Mouse (Mus musculus): ENCODE measurements around the gene Sall1. TPM values are rescaled to one million over a fixed set of nuclear protein-coding genes. Genes with fewer than 3 reads are reported as not detected.

The Sall1 gene
- total RNA-seq (2021), result 10 to 100 TPM; 13.6 to 14.6 TPM

DNA sequence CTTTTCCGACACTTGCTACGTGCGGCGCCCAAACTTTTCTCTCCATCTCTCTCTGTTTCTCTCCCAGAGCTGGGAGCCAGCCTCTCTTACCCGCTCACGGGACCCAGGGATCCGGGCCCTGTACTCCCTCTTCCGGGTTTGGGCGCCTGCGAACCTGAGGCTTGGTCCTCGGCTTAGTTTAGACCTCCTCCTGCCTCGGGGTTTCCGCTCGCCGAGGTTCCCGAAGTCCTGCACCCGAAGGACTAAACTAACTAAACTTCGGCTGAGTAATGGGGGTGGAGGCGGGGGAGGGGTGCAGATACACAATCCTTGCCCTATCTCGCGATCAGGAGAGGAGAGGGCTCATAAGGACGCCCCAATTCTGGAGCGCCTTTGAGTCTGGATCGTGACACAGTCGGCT, at the start of gene Sall1:
Sall1 (minus strand) TSS at position 223 of the 400 bp plus-strand sequence.
- DNase-seq (ENCODE audit: extremely low spot score in 1 of 2, low spot score in 1 of 2), result peak in 1 of 2 experiments; percentile 24

DNA sequence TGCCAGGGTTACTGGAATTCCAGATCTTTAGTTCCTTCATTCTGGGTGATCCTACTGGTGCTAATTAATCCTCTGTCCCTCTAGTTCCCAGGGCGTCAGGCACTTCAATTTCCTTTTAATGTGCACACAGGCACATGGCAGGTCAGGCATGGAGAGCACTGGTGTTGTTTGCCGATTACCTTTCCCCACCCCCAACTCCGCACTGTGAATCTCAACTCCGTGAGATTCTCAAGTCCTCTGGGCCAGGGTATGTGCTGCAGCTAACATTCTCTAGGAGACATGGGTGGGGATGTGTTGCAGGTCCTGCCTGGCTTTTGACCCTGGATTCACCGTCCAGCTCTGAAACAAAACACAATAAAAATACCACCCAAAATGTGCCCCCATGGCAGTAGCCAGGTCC, 46.0 kb upstream of the Sall1 start:
- DNase-seq (ENCODE audit: extremely low spot score in 1 of 2, low spot score in 1 of 2), result no peak

DNA sequence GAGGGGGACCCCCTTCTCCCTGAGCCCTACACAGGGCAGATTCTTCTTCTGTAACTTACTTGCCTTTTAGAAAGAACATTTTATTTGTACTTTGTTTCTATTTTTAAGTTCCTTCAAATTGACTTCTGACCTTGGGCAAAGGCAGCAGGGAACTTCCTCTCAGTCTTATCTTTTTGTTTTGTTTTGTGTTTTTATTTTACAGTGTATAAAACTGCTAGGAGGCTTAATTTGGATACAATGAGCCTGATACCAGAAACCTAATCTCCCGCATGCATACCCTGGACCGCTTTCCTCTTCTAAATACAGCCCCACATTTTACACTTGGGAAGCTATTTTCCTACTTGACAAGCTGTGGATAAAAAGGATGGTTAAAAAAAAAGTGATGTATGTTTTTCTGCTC, 35.2 kb upstream of the Sall1 start:
- DNase-seq (ENCODE audit: extremely low spot score in 1 of 2, low spot score in 1 of 2), result no peak

DNA sequence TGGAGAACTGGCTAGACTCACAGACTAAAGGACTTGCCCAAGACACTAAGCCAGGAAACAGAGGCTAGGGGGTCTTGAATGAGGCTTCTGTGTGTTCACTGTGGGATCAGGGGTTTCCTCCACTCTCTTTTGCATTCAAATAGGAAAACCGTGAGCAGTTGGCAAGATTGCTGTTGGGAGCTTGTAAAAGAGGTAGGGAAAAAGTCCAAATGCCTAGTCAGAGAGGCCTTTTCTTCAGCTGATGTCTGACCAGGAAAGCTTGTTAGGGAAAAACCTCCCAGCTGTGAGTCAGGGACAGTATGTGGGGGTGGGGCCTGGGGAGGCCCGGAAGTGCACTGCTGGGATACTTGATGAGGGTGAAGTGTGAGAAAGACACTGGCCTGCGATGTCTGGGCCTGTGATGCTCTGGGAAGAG, 29.0 kb upstream of the Sall1 start:
- no peak for DNase-seq (ENCODE audit: extremely low spot score in 1 of 2, low spot score in 1 of 2)

DNA sequence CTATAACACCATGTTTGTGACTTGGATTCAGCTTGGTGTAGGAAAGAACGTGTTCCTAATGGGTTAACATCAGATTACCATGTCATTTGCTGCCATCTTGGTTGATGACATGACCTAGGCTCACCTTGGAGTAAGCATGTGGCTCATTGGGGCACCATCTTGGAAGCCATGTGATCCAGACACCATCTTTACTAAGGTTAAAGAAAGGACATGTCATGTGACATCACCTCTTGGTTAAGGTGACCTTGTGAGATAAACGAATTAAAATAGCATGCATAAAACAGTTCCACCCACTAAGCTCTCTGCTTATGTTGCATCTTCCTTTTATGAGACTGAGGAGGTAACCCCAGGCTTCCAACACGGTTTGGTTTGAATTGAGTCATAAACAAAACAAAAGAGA, 23.5 kb upstream of the Sall1 start:
- no peak for DNase-seq (ENCODE audit: extremely low spot score in 1 of 2, low spot score in 1 of 2)

DNA sequence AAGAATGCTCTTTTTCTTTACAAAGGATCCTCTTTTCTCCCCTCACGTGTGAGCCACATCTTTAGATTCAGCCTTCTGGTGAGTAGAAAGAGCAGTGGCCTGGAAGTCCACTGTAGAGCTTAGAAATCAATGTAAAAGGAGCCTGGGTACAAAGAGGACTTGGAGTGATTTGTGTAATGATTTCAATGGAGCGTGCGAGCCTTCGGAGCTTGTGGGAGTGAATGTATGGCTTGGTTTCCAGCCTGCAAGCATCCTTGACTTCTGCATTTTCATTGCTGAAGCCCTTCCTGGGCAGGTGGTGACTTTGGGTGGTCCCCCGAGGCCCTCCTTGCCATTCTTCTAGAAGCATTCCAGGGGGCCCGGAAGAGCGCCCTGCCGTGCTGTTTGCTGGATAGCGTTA, 20.1 kb upstream of the Sall1 start:
- no peak for DNase-seq (ENCODE audit: extremely low spot score in 1 of 2, low spot score in 1 of 2)

DNA sequence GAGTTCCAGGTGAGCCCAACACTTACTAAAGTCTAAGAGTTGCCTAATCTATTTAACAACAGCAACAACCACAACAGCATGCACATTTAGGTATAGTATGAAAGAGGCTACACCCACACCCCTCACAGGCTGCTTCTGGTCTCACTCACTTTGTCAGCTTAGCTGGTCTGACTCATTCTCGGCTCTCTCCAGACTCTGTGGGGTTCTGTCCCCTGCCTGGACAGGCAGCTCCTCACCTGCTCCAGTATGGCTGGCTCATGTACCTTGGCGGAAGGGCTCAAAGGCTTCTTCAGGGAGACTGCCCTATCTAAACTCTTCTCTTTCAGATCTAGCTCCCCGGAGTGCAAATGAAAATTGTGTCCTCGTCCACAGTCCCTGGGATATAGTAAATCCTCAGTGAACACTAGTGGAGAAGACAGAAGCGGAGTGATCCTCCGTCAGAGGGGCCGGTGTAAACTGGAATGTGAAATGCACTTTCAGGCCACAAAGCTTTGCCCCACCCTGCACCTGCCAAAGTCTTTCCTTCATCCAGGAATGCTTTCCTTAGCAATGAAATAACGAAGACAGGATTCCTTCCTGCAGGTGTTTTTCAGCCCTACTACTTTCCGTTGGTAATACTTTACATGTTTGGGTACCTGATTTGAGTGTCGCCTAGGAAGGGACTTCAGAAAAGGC, 19.5 kb upstream of the Sall1 start:
- no peak for DNase-seq (ENCODE audit: extremely low spot score in 1 of 2, low spot score in 1 of 2)

DNA sequence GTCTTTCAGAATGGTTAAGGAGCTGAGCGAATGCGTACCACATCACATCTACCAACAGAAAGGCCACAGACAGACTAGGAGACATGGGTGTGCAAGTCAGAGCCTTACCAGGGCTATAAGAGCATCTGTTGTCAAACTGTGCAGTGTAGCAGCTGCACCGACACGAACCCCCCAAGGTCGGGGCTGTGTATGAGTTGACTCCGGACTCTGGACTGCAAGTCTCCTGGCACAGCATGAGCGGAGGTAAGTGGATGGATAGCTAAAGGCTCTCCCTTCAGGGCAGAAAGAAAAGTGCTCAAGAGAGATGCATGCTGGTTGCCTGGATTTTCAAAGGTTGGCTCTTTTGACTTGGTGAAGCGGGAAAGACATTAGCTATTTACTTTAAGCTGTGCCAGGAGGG, 16.8 kb upstream of the Sall1 start:
- DNase-seq (ENCODE audit: extremely low spot score in 1 of 2, low spot score in 1 of 2), result no peak

DNA sequence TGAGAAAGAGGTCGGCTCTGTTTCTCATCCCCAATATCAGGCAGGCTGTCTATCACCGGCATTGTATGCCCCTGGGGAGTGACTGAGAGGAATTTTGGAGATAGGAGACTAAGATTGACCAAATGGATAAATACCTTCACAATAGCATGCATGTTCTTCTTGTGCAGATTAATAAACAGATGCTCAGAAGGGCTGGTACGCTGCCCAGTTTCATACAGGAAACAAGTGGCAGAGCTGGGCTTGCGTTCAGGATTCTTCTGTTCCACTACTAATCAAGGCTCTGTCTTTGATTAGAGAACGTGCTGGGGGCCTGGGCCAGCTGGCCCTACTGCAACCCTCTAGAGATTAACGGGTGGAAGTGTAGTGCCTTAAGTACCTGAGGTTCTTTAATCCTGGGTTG, 15.5 kb upstream of the Sall1 start:
- no peak for DNase-seq (ENCODE audit: extremely low spot score in 1 of 2, low spot score in 1 of 2)

DNA sequence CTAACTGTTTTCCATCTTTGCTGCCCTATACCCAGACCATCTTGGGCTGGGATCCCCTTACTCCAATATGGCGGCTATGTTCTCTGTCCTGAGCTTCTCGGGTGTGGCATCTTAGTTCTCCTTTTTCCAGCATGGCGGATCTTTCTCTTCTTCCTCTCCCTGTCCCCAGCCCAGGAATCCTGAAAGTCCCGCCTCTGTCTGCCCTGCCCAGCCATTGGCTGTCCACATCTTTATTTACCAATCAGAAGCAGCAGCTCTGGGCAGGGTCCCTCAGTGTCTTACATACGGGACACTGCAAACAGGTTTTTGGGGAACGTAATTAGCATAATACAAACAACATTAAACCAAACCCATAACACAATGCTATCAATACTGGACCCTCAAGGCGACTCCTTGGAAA, 8.9 kb upstream of the Sall1 start:
- no peak for DNase-seq (ENCODE audit: extremely low spot score in 1 of 2, low spot score in 1 of 2)

DNA sequence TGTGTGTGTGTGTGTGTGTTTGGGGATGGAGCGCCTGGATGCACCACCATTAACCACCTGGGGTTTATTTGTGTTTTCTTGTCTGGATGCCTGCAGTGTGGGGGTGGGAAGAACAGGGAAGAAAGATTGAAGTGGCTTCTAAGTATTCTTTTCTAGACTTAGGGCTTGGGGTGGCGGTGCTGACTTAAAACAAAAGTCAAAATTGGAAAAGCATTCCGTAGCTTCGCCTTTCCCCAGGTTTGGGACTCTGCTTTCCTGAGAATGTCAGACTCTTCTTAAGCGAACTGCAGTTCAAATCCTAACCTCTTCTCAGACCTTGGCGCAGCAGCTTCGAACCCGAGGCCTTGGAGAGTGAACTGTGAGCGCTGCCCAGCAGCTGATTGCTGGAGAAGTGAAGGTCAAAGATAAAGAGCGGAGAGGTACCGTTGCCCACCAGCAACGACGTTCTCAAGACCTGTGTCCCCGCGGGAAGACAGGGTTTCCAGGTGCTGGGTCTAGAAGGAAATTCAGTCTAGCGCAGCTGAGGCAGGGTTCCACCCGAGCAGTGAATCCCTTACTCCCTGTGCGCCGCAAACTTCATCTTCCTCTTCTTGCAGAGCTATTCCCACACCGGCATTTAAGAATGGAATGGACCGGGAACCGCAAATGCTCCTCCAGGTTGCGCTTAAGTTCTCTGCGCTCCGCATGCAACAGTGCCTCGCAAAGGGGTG, 2.8 kb upstream of the Sall1 start:
- no peak for DNase-seq (ENCODE audit: extremely low spot score in 1 of 2, low spot score in 1 of 2)

DNA sequence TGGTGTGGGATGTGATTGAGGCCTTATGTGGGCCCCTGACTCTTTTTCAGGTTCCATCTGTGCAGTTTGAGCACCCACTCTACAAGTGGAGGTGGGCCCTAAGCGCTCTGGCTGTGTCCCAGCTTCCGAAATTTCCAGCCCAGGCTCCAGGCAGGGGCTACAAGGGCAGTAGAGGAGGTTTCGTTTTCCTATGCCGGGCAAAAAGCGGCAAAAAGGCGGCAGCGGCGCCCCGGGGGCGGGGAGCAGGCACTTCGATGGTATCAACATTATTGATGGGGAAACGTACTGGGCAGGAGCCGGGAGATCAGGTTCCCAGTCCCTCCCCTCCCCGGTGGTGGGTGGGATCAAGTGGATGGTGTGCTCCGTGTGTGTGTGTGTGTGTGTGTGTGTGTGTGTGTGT, 2.3 kb upstream of the Sall1 start:
- peak; percentile 19 to 24 for DNase-seq (ENCODE audit: extremely low spot score in 1 of 2, low spot score in 1 of 2)

DNA sequence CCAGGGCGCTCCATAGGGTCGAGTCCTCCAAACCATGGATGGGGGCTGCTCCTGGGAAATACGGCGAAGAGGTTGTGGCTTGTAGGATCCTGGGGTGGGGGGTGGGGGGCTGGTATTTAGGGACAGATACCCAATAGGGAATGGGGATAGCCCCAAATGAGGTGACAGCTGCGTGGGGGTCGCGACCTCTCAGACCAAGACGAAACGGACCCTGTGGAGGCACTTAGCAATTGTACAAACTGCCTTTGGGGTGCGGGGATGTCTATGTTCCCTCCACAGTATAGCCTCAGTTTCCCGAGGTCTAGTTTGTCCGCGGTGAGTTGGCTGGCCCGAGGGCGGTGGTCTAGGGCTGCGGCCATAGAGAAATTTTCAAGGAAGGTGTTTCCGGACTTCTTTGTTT, 1.8 kb upstream of the Sall1 start:
- no peak for DNase-seq (ENCODE audit: extremely low spot score in 1 of 2, low spot score in 1 of 2)

DNA sequence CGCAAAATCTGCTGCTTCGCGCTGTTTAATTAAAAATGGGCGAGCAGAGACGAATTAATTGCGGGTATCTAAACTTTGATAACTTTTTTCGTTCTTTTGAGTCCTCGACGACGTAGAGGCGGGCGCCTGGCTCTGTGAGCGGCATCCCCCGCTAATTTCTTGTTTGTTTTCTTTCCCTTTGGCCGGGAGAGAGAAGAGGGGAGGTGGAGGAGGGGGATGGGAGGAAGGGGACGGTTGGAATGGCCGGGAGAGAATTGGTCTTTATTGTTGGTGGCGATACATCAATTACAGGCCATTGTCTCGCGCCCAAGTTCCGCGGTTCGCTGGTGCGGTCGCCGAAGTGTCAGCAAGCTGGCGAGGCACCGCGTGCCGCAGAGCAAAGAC, 1.2 kb upstream of the Sall1 start:
- no peak for DNase-seq (ENCODE audit: extremely low spot score in 1 of 2, low spot score in 1 of 2)

DNA sequence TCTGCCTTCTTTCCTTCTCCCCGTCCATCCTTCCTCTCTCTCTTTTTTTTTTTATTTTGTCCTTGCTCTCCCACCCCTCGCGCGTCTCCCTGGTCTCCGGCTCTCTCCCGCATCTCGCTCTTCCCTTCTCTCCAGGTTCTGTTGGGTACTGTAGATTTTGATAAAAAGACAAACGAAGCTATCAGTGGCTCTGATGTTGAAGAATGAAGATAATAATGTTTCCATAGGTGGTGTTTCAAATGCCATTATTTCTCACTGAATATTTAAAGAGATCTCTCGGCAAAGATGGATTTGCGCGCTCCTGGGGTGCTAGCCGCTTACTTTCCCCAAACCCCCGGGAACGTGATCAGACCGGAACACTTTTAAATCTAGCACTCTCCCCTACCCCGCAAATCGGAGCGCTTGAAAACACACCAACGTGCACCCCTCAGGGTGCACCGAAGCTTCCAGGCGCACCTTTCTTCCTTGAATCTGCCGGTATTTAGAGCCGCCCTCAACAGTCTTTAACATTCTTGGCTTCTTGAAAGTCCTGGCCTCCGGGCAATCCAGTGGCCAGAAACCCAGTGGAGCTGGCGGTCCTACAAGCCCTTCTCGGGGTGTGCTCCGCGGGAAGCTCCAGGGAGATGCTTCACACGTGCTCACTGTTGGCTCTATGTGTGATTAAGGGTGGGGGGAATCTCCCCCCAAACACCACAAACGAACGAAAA, 702 bp upstream of the Sall1 start:
- DNase-seq (ENCODE audit: extremely low spot score in 1 of 2, low spot score in 1 of 2), result peak in 1 of 2 experiments; percentile 17

DNA sequence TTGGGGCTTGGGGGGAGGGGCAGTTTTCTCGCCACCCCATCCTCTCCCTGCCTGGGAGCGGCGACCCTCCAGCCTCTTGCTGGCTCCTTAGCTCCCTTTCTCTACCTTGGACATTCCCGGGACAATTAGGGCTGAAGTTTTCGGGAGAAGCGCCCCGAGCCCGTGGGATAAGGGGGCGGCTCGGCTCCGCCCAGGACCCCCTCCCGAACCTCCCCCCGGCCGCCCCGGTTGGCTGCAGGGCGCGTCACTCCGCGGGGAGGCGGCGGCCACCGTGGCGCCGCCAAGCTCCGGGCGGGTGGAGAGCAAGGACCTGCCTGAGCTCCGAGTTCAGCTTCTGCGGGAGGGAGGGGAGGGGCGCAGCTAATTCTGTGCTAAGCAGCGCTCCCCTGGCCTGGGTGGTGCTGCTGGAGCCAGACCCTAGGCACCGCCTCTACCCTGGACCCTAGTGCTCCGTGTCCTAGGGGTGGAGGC, 556 bp downstream of the Sall1 start:
- peak; percentile 55 to 67 for DNase-seq (ENCODE audit: extremely low spot score in 1 of 2, low spot score in 1 of 2)

DNA sequence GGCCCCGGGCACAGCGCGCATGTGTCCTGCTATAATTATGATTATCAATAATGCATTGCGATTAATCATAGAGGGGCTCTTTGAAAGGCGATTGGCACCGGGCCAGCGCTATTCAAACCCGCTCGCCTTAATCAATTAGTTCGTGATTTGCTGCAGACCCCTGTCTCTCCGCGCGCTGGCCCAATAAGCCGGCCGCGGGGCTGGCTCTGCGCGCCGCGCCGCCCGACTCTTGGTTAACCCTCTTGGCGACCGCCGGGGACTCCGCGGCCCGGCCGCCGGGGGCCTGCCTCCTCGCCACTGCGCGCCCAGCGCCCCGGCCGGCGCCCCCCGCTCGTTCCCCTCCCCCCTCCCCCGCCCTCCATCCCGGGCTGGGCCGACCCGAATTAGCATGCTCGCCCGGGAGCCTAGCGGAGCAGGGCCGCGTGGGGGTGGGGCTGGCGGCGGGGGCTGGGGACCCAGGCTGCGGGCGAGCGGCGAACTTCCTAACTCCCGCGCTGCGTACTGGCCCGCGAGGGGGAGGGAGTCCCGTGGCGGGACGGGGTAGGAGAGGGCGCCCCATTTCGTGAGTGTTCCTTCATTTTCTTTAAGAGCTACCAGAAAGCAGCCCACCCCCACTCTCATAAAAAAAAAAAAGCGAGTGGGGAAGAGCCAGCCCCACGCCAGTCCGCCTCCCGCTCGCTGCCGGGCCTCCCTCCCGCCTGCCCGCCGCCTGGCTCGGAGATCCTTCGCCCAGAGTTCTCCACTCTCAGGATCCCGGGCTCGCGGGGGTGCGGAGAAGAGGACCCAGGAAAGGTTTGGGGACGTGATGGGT, 1.2 kb downstream of the Sall1 start:
- peak; percentile 44 to 67 for DNase-seq (ENCODE audit: extremely low spot score in 1 of 2, low spot score in 1 of 2)

DNA sequence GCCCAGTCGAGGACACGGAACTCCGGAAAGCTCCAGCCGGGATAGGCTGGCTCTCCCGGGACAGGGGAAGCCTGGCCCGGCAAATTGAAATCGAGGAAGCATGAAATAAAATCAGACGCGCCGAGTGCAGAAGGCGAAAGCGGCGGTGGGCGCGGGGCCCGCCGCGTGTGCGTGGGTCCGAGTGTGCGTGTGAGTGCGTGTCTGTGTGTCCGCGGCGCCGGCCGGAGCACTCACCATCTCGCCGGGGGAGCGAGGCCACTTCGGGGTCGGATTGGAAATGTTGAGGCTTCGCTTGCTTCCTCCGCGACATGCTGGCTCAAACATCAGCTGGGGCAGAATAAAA, 1.9 kb downstream of the Sall1 start:
- DNase-seq (ENCODE audit: extremely low spot score in 1 of 2, low spot score in 1 of 2), result peak in 1 of 2 experiments; percentile 20

DNA sequence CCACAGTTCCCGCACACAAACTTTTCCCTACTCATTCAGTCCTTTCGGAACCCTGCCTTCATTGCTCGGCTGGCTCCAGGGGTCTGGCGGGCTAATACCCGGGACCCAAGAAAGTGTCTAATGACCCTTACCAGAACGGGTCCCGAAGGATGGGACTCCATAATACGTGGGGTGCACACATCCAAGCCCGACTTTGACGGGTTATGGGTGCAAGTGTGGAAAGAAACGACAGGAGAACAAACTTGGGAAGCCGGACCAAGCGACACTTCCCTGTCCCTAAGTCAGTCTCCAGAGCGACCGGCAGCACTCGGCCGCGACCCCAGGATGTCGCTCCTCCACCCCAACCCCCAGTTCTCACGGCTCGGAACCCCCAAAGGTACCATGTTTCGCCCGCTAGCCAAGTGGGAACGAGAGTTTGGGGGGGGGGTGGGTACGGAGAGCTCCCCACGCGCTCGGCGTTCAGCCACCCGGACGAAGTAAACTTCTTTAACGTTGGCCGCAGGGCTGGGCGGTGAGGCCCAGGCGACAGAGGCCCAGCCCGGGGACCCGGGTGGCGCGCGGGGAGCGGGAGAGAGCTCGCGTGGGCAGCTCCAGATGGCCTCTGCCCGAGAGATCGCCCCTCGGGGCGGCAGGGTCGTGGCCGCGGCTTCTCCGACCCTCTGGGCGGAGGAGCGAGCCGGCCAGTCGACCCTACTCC, 2.4 kb downstream of the Sall1 start:
- no peak for DNase-seq (ENCODE audit: extremely low spot score in 1 of 2, low spot score in 1 of 2)

DNA sequence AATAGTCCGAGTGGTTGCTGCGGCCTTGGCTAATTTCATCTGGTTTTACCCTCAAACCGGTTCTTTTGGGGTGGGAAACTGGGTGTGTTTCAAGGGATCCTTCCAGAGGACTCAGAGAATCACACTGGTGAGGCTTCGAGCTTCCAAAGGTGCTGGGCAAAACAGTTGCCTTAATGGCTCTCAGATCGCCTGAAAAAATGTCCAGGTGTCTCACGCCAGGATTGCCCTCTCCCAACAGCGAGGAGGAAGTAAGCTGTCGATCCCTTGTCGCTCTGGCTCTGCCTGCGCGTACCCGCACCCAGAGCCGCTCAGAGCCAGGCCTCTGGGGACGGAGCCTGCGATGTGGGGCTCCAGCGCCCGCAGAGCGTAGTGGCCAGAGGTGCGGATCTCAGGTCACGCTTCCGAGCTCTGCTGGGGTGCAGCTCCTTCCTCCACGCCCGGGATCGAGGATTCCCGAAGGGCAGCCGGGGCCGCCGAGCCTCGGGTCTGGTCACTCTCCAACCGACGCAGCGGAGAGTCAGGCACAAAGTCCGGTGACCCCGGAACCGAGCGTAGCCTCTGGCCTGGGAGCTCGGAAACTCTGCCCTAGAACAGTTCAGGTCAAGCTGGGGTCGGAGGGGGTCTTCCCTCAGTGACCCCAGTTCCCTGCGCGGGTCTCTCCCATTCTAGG, 3.1 kb downstream of the Sall1 start:
- peak in 1 of 2 experiments; percentile 20 for DNase-seq (ENCODE audit: extremely low spot score in 1 of 2, low spot score in 1 of 2)
